Comparison of ENCODE assay signal across 9 mouse cellular contexts in the genomic region with DNA sequence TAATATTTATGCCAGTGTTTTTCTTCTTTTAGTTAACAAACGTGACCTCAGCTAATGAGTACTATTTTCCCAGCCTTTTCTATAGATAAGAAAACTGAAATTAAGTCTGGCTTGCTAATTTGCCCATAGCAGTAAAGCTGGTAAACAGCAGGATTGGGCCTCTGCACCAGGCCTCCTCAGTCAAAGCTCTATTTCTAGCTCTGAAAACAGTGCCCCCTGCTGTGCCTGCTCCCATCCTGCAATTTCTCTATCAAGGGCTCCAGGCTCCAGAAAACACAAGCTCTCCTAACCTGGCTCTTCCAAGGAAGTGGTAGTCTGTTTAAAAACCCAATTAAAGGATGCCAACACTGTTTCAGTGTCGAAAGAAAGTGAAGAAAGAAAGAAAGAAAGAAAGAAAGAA.
A peak's percentile ranks its signal among the peaks of the same experiment; 100 is the strongest.
DNase-seq lines count a peak whose midpoint lies in the region; ATAC-seq and TF ChIP-seq lines count a peak whose summit lies in the region.
"Had no signal": no experiment of that assay in that cellular context is flagged by ENCODE, and none has a peak within 500 bp of the region (broad histone marks: within the 10 kb centered on the region; RNA-seq: fewer than 3 reads in every experiment).

No protein-coding gene starts in this region.

- ATAC-seq in hindbrain, embryonic 16.5 days, result no peak
- 0 out of 2 replicates have a peak, but pooled peaks have one; percentile 49 for ATAC-seq in cerebellum, adult (ENCODE audit: insufficient number of reproducible peaks, low FRiP score, low TSS enrichment)
- ATAC-seq in forebrain, postnatal 0 days, result peak; percentile 42; the same call in 1 of the 2 replicates
- no peak for ATAC-seq in hindbrain, embryonic 14.5 days (ENCODE audit: low FRiP score)
- no peak for ATAC-seq in midbrain, embryonic 14.5 days (ENCODE audit: low FRiP score, low TSS enrichment)

- H3K9ac ChIP-seq in hindbrain, embryonic 16.5 days (ENCODE audit: low read depth, low read length), result no peak overlapping the region
- H3K9ac ChIP-seq in forebrain, postnatal 0 days, result no peak overlapping the region
- H3K9ac ChIP-seq in hindbrain, embryonic 14.5 days, result no peak overlapping the region
- H3K9ac ChIP-seq in midbrain, embryonic 14.5 days (replicated peaks; ENCODE audit: low read length), result no peak overlapping the region
- H3K9ac ChIP-seq: limb, embryonic 13.5 days had no signal

- no peak overlapping the region for H3K4me2 ChIP-seq in hindbrain, embryonic 16.5 days (ENCODE audit: low read length)
- no peak overlapping the region for H3K4me2 ChIP-seq in forebrain, postnatal 0 days (ENCODE audit: low read depth)
- no peak overlapping the region for H3K4me2 ChIP-seq in hindbrain, embryonic 14.5 days (replicated peaks)
- H3K4me2 ChIP-seq in midbrain, embryonic 14.5 days (ENCODE audit: low read length), result no peak overlapping the region
- H3K4me2 ChIP-seq: limb, embryonic 13.5 days had no signal

- no peaks in the 10 kb centered on the region; the same call in 1 of the 2 replicates for H3K36me3 ChIP-seq in hindbrain, embryonic 10.5 days
- H3K36me3 ChIP-seq in hindbrain, embryonic 16.5 days (ENCODE audit: control insufficient read depth, insufficient read depth, low read length), result no peaks in the 10 kb centered on the region
- no peaks in the 10 kb centered on the region; the same call in 1 of the 2 replicates for H3K36me3 ChIP-seq in forebrain, postnatal 0 days (ENCODE audit: insufficient read depth)
- peaks cover under 1% of the 10 kb centered on the region for H3K36me3 ChIP-seq in hindbrain, embryonic 14.5 days (replicated peaks; ENCODE audit: control insufficient read depth, insufficient read depth)
- no peaks in the 10 kb centered on the region for H3K36me3 ChIP-seq in midbrain, embryonic 14.5 days (ENCODE audit: control insufficient read depth, insufficient read depth, low read length)
- H3K36me3 ChIP-seq: limb, embryonic 13.5 days had no signal

- 61% methylated on average over 2 of the region's 2 CpGs for WGBS in hindbrain, embryonic 10.5 days
- 55% methylated on average over 2 of the region's 2 CpGs for WGBS in hindbrain, embryonic 16.5 days
- WGBS in forebrain, postnatal 0 days, result 26% methylated on average over 2 of the region's 2 CpGs
- 61% methylated on average over 2 of the region's 2 CpGs for WGBS in hindbrain, embryonic 14.5 days
- 54% methylated on average over 2 of the region's 2 CpGs for WGBS in midbrain, embryonic 14.5 days

- no peak overlapping the region for H3K27ac ChIP-seq in hindbrain, embryonic 10.5 days
- no peak overlapping the region for H3K27ac ChIP-seq in hindbrain, embryonic 16.5 days (ENCODE audit: low read depth, low read length)
- H3K27ac ChIP-seq in forebrain, postnatal 0 days (ENCODE audit: low read depth, low read length), result no peak overlapping the region
- H3K27ac ChIP-seq in hindbrain, embryonic 14.5 days, result peak overlapping the region; percentile 80
- H3K27ac ChIP-seq in midbrain, embryonic 14.5 days (replicated peaks; ENCODE audit: low read depth, low read length), result peak overlapping the region; percentile 68; the same call in 1 of the 2 replicates
- H3K27ac ChIP-seq: limb, embryonic 13.5 days had no signal

- peak; percentile 65 for TF ChIP-seq CTCF in forebrain, postnatal 0 days (IDR thresholded peaks at IDR 0.05; ENCODE audit: low read depth)

- peak; percentile 69 for DNase-seq in hindbrain, embryonic 10.5 days (ENCODE audit: low spot score)
- DNase-seq in forebrain, postnatal 0 days, result peak; percentile 69
- peak; percentile 61 for DNase-seq in hindbrain, embryonic 14.5 days (ENCODE audit: low spot score)
- peak; percentile 73 to 75 for DNase-seq in left cerebral cortex, adult 18-20 months (ENCODE audit: low spot score in 2 of 2)
- DNase-seq in midbrain, embryonic 14.5 days, result peak; percentile 78
- peak; percentile 46 for DNase-seq in urinary bladder, adult 2 months (ENCODE audit: low spot score)

- no peak overlapping the region for H3K4me3 ChIP-seq in hindbrain, embryonic 10.5 days
- H3K4me3 ChIP-seq in hindbrain, embryonic 16.5 days (ENCODE audit: low read length), result no peak overlapping the region
- no peak overlapping the region for H3K4me3 ChIP-seq in forebrain, postnatal 0 days (ENCODE audit: low read depth, low read length)
- H3K4me3 ChIP-seq in hindbrain, embryonic 14.5 days (replicated peaks; ENCODE audit: low read length), result no peak overlapping the region
- no peak overlapping the region for H3K4me3 ChIP-seq in midbrain, embryonic 14.5 days (replicated peaks; ENCODE audit: low read depth, low read length)
- H3K4me3 ChIP-seq: limb, embryonic 13.5 days had no signal

- H3K4me1 ChIP-seq in hindbrain, embryonic 10.5 days (replicated peaks), result peaks cover 26% of the 10 kb centered on the region
- H3K4me1 ChIP-seq in hindbrain, embryonic 16.5 days (ENCODE audit: control insufficient read depth, insufficient read depth, low read depth, low read length), result peaks cover 18% of the 10 kb centered on the region
- no peaks in the 10 kb centered on the region for H3K4me1 ChIP-seq in forebrain, postnatal 0 days (ENCODE audit: insufficient read depth)
- H3K4me1 ChIP-seq in hindbrain, embryonic 14.5 days (replicated peaks; ENCODE audit: control insufficient read depth, insufficient read depth, low read length), result peaks cover 28% of the 10 kb centered on the region
- peaks cover 21% of the 10 kb centered on the region for H3K4me1 ChIP-seq in midbrain, embryonic 14.5 days (ENCODE audit: control insufficient read depth, insufficient read depth, low read length)

- no peaks in the 10 kb centered on the region for H3K9me3 ChIP-seq in hindbrain, embryonic 10.5 days
- H3K9me3 ChIP-seq in hindbrain, embryonic 16.5 days (ENCODE audit: control insufficient read depth, low read length), result no peaks in the 10 kb centered on the region
- H3K9me3 ChIP-seq in forebrain, postnatal 0 days (ENCODE audit: low read length), result no peaks in the 10 kb centered on the region
- no peaks in the 10 kb centered on the region for H3K9me3 ChIP-seq in hindbrain, embryonic 14.5 days (ENCODE audit: control insufficient read depth, low read length)
- H3K9me3 ChIP-seq in midbrain, embryonic 14.5 days (ENCODE audit: control insufficient read depth, low read length), result no peaks in the 10 kb centered on the region
- H3K9me3 ChIP-seq: limb, embryonic 13.5 days had no signal

- H3K27me3 ChIP-seq in hindbrain, embryonic 10.5 days (ENCODE audit: insufficient read depth, poor library complexity, severe bottlenecking), result no peaks in the 10 kb centered on the region
- H3K27me3 ChIP-seq in hindbrain, embryonic 16.5 days (replicated peaks; ENCODE audit: control insufficient read depth, insufficient read depth, low read length), result no peaks in the 10 kb centered on the region
- no peaks in the 10 kb centered on the region for H3K27me3 ChIP-seq in forebrain, postnatal 0 days (ENCODE audit: insufficient read depth, low read length)
- no peaks in the 10 kb centered on the region for H3K27me3 ChIP-seq in hindbrain, embryonic 14.5 days (ENCODE audit: control insufficient read depth, insufficient read depth, low read length)
- no peaks in the 10 kb centered on the region for H3K27me3 ChIP-seq in midbrain, embryonic 14.5 days (ENCODE audit: control insufficient read depth, insufficient read depth, low read length)
- H3K27me3 ChIP-seq: limb, embryonic 13.5 days had no signal

Comparison
In these comparisons a context has a peak if more than half of its experiments do, and no peak if none do; other contexts are left out.
1. H3K27ac ChIP-seq: peak in hindbrain, embryonic 14.5 days (single experiment) and midbrain, embryonic 14.5 days (single experiment); none in hindbrain, embryonic 10.5 days (single experiment), hindbrain, embryonic 16.5 days (single experiment) and forebrain, postnatal 0 days (single experiment).
2. ATAC-seq: peak in cerebellum, adult (single experiment) and forebrain, postnatal 0 days (single experiment); none in hindbrain, embryonic 16.5 days (single experiment), hindbrain, embryonic 14.5 days (single experiment) and midbrain, embryonic 14.5 days (single experiment).
3. Peak in every context shown above with its lines, with median percentiles within 50 percentile points of each other: DNase-seq.